Mouse (Mus musculus) stomach, embryonic 14.5 days (tissue): ENCODE data around the gene Fbxw22. TPM values are rescaled to one million over a fixed set of nuclear protein-coding genes. Genes with fewer than 3 reads are reported as not detected.
"Not testable (repeated sequence)": the region's sequence is repeated elsewhere in the genome, so short reads cannot be mapped to it uniquely, and the experiment has no call there.

ENCODE experiments used
- ATAC-seq: fragments of 200-750 bp; cut with Nextera tagmentation; 2 replicates; pipeline ENCODE4 v1.8.0; 2017; ENCODE audit warnings: low read depth, moderate TSS enrichment; ENCODE audit not compliant: insufficient number of reproducible peaks, insufficient read depth, low FRiP score
- H3K27ac ChIP-seq: fragments of 300-500 bp; sonication (generic); 2 replicates; pipeline ENCODE4 v1.5.1; 2014; ENCODE audit warnings: mild to moderate bottlenecking, low read length, moderate library complexity, mixed read lengths
- H3K27me3 ChIP-seq: fragments of 300-500 bp; sonication (generic); 2 replicates; pipeline ENCODE4 v1.6.1; 2014; ENCODE audit warnings: low read length, control low read depth, mixed read lengths; ENCODE audit not compliant: control insufficient read depth, insufficient read depth
- H3K36me3 ChIP-seq: fragments of 300-500 bp; sonication (generic); 2 replicates; pipeline ENCODE4 v1.6.1; 2014; ENCODE audit warnings: mild to moderate bottlenecking, control low read depth, low read length, moderate library complexity, mixed read lengths; ENCODE audit not compliant: control insufficient read depth, insufficient read depth
- H3K4me1 ChIP-seq: fragments of 300-500 bp; sonication (generic); 2 replicates; pipeline ENCODE4 v1.6.1; 2014; ENCODE audit warnings: low read length, control low read depth, mixed read lengths; ENCODE audit not compliant: control insufficient read depth, insufficient read depth
- H3K4me2 ChIP-seq: fragments of 300-500 bp; sonication (generic); replicated peaks from 2 replicates; pipeline ENCODE4 v1.6.1; 2014; ENCODE audit warnings: low read depth, low read length, control low read depth
- H3K4me3 ChIP-seq: fragments of 300-500 bp; sonication (generic); 2 replicates; pipeline ENCODE4 v1.5.1; 2014; ENCODE audit warnings: low read depth, low read length, control low read depth
- H3K9ac ChIP-seq: fragments of 300-500 bp; sonication (generic); replicated peaks from 2 replicates; pipeline ENCODE4 v1.6.1; 2014; ENCODE audit warnings: low read depth, mild to moderate bottlenecking, control low read depth, low read length, moderate library complexity, mixed read lengths
- H3K9me3 ChIP-seq: fragments of 300-500 bp; sonication (generic); 2 replicates; pipeline ENCODE4 v1.6.1; 2016; ENCODE audit warnings: low read depth, low read length, control low read depth; ENCODE audit not compliant: control insufficient read depth
- WGBS: fragments of 180-500 bp; shearing (Covaris S2); extraction: QIAGEN DNeasy Blood & Tissue Kit; methylation state at CpG from one replicate; pipeline ENCODE4 v1.1.7; 2014; 5-methylcytosine and 5-hydroxymethylcytosine counted together
- polyA plus RNA-seq: library from polyadenylated mRNA; unstranded; fragments of >200 nt; fragmentation: Nextera tagmentation; extraction: Ambion mirVana; gene quantifications from 2 replicates; pipeline ENCODE4 v1.2.1, GENCODE M21; 2014

Gene Fbxw22
- polyA plus RNA-seq: not detected in 2 replicates

DNA sequence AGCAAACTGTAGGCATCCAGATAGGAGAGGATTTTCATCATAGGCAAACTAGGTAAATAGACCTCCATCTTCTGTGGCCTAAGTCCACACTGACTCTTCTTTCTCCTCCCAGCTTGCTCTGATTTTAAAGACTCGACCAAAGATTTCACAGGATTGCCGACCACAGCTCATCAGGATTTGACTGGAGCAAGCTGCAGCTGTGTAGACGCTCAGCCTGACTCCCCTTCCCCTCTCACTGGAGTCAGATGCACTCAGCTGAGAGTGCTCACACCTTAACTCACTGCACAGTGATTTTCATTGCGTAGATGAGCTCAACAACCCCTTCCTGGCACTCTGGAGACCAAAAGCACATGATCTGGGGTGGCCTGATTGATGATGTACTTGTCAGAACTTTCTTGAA is at the start of gene Fbxw22:
Fbxw22 (minus strand) TSS at position 101 of the 400 bp plus-strand sequence.
- not testable (repeated sequence) for H3K36me3 ChIP-seq, ATAC-seq, H3K4me2 ChIP-seq, H3K9me3 ChIP-seq, H3K4me3 ChIP-seq, H3K27ac ChIP-seq, H3K9ac ChIP-seq, H3K27me3 ChIP-seq, H3K4me1 ChIP-seq
- WGBS: 70% methylated on average over 4 of the region's 4 CpGs

DNA sequence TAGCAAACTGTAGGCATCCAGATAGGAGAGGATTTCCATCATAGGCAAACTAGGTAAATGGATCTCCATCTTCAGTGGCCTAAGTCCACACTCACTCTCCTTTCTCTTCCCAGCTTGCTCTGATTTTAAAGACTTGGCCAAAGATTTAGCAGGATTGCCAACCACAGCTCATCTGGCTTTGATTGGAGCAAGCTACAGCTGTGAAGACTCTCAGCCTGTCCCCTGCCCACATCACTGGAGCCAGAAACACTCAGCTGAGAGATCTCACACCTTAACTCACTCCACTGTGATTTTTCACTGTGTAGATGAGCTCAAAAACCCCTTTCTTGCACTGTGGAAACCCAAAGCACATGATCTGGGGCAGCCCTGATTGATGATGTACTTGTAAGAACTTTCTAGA is 44.9 kb upstream of the Fbxw22 start, which contains the start of gene Fbxw16:
Fbxw16 (minus strand) TSS at position 101 of the 400 bp plus-strand sequence.
- Histone ChIP-seq H3K36me3 (no peaks in the 10 kb centered on the region), H3K9ac (no peak within 1 kb of the TSS)
- ATAC-seq: no peak

GRCm38 (mm10) chr9:109432956-109433355 is 28.9 kb upstream of the Fbxw22 start:
- Histone ChIP-seq H3K36me3 (no peaks in the 10 kb centered on the region), H3K4me3 (no peak overlapping the region), H3K27ac (no peak overlapping the region), H3K9ac (no peak overlapping the region), H3K9me3 (no peaks in the 10 kb centered on the region), H3K4me2 (no peak overlapping the region), H3K4me1 (no peaks in the 10 kb centered on the region), H3K27me3 (no peaks in the 10 kb centered on the region)
- no peak for ATAC-seq
- 80% methylated on average over 1 of the region's 1 CpGs for WGBS

More for the DNA sequence above, 44.9 kb upstream of the Fbxw22 start, which contains the start of gene Fbxw16:
- no peaks in the 10 kb centered on the region for H3K4me1 ChIP-seq
- no peaks in the 10 kb centered on the region for H3K9me3 ChIP-seq
- no peak within 1 kb of the TSS for H3K27ac ChIP-seq
- H3K4me3 ChIP-seq: no peak within 1 kb of the TSS
- H3K4me2 ChIP-seq: no peak within 1 kb of the TSS
- H3K27me3 ChIP-seq: no peaks in the 10 kb centered on the region

GRCm38 (mm10) chr9:109339559-109339958 is 64.5 kb downstream of the Fbxw22 start, which contains the start of gene Fbxw28:
Gene Fbxw28, minus strand, starts transcription at chr9:109339659.
- not testable (repeated sequence) for H3K36me3 ChIP-seq, H3K27me3 ChIP-seq, H3K9me3 ChIP-seq, ATAC-seq, H3K4me3 ChIP-seq, H3K27ac ChIP-seq, H3K9ac ChIP-seq, H3K4me2 ChIP-seq, H3K4me1 ChIP-seq
- WGBS: no CpG with 5 or more reads among the region's 1 CpGs

Other genes with a start within 250 kb of the Fbxw22 start
- not detected in 2 replicates for gene Fbxw21, start 242.3 kb downstream of the Fbxw22 start, polyA plus RNA-seq
- not detected in 2 replicates for gene Fbxw13, start 208.3 kb downstream of the Fbxw22 start, polyA plus RNA-seq
- not detected in 2 replicates for gene Fbxw20, start 169.5 kb downstream of the Fbxw22 start, polyA plus RNA-seq
- not detected in 2 replicates for gene Fbxw14, start 116.6 kb downstream of the Fbxw22 start, polyA plus RNA-seq
- not detected in 2 replicates for gene Fbxw28, start 64.6 kb downstream of the Fbxw22 start, polyA plus RNA-seq
- not detected in 2 replicates for gene Fbxw16, start 44.8 kb upstream of the Fbxw22 start, polyA plus RNA-seq
- not detected in 2 replicates for gene Fbxw19, start 91.6 kb upstream of the Fbxw22 start, polyA plus RNA-seq
- gene Fbxw15, start 164.0 kb upstream of the Fbxw22 start, polyA plus RNA-seq: not detected in 2 replicates
- not detected in 2 replicates for gene Fbxw24, start 221.8 kb upstream of the Fbxw22 start, polyA plus RNA-seq